Mouse (Mus musculus): ENCODE data around the gene Scaf8. TPM values are rescaled to one million over a fixed set of nuclear protein-coding genes. Genes with fewer than 3 reads are reported as not detected.

Gene Scaf8
- total and polyA plus RNA-seq, 3 experiments = 23.9 to 47.3 (median 30.7) TPM

DNA sequence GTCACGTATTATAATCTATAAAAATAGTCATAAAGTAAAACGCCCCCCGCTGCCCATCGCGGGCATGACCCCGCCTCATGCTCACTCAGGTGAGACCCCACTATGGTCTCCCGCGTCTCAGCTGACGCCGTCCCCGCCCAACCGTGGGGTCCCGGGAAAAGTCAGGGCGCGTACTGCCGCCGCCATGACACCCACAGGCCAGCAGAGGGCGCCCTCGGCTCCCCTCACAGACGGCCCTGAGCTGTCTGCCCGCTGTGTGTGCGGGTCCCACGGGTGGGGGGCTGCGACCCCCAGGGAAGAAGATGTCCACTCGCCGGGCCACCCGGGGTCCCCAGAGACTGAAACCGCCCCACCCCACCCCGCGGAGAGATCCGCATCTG is 30.2 kb upstream of the Scaf8 start (continued):
- TF ChIP-seq MEF2A (IDR thresholded peaks at IDR 0.05; ENCODE audit: borderline replicate concordance, low read depth, low read length) = 0 out of 2 replicates have a peak, but pooled peaks have one; percentile 21

DNA sequence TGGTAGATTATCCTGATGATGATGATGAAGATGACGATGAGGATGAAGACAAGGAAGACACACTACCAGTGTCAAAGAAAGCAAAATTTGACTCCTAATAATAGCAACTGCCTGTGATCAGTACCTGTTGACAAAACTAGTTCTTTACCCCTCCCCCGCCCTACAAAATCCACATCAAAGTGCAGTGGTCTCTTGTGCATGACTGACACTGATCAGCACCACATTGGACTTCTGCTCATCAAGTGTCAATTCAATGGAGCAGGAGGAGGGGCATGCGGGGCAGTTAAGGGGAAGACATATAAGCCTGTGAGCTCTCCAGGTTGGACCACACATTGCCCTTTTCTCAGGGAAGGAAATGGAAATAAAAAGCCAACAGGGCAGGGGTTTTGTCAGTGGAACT is 29.6 kb upstream of the Scaf8 start:
- dilution Hi-C loops (cut with MboI; ENCODE audit: extremely low pct_ligation_motif_present, extremely low pct_unique_long_range_greater_than_20kb, low sequenced_read_pairs) = no loop called here
- in situ Hi-C loops (cut with MboI; ENCODE audit: low pct_ligation_motif_present, low pct_unique_long_range_greater_than_20kb, low sequenced_read_pairs) = loop anchor here (5.0 kb wide), 1 partner anchor 127 kb away; no protein-coding TSS in a partner anchor
- Histone ChIP-seq H3K27ac (ENCODE audit: insufficient read depth, low read depth) (no peak overlapping the region), H3K4me1 (ENCODE audit: control insufficient read depth in 1 of 2, insufficient read depth in 2 of 2) (peaks cover 12 to 19% of the 10 kb centered on the region in 2 experiments), H3K36me3 (replicated peaks in 1 of 2; ENCODE audit: control insufficient read depth in 1 of 2, insufficient read depth in 1 of 2, low read length in 1 of 2) (no peaks in the 10 kb centered on the region), H3K27me3 (replicated peaks) (no peaks in the 10 kb centered on the region), H3K4me2 (ENCODE audit: insufficient read depth, low read depth, poor library complexity, severe bottlenecking) (peak overlapping the region; percentile 86), H3K9me3 (replicated peaks; ENCODE audit: low read length) (no peaks in the 10 kb centered on the region), H3K79me2 (replicated peaks; ENCODE audit: control insufficient read depth, extremely low read depth, insufficient read depth, poor library complexity, severe bottlenecking) (no peaks in the 10 kb centered on the region), H3K4me3 (replicated peaks in 1 of 3; ENCODE audit: low read depth in 2 of 3, low read length in 2 of 3, poor library complexity in 1 of 3) (peak overlapping the region; percentile 55 to 65 (median 56)), H3K9ac (ENCODE audit: insufficient read depth, low read depth) (peak overlapping the region; percentile 68)
- no peak for DNase-seq (ENCODE audit: extremely low read depth)
- TF ChIP-seq MYC (IDR thresholded peaks at IDR 0.05; ENCODE audit: low read depth, low read length) = no peak
- no peak for TF ChIP-seq UBTF (IDR thresholded peaks at IDR 0.05; ENCODE audit: low read depth, low read length)
- no peak for TF ChIP-seq GABPA (IDR thresholded peaks at IDR 0.05; ENCODE audit: insufficient replicate concordance, low read depth, low read length)
- TF ChIP-seq EP300 (IDR thresholded peaks at IDR 0.05; ENCODE audit: low read length) = no peak
- TF ChIP-seq CHD2 (IDR thresholded peaks at IDR 0.05; ENCODE audit: low read length) = peak; percentile 62

DNA sequence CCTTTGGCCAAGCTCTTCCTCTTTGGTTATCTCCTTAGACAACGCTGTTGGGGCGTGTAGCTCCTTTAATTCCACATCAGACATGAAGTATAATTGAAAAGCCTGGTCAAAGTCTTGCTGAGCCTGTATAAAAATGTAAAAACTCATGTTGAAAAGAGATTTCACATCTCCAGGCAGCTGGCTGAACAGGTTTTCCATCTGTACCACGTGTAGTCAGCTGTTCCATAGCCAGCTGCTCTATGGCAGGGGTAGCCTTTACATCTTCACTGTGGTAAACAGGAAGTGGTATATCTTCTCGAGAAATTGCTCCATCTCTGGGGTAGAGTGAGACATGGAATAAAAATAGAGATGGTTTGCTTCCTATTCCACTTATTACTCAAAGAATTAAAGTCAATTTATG is 22.1 kb upstream of the Scaf8 start:
- Histone ChIP-seq H3K27ac (ENCODE audit: insufficient read depth, low read depth) (no peak overlapping the region), H3K9me3 (replicated peaks; ENCODE audit: low read length) (no peaks in the 10 kb centered on the region), H3K4me3 (replicated peaks in 1 of 3; ENCODE audit: low read depth in 2 of 3, low read length in 2 of 3, poor library complexity in 1 of 3) (no peak overlapping the region), H3K9ac (ENCODE audit: insufficient read depth, low read depth) (no peak overlapping the region), H3K27me3 (replicated peaks) (no peaks in the 10 kb centered on the region), H3K79me2 (replicated peaks; ENCODE audit: control insufficient read depth, extremely low read depth, insufficient read depth, poor library complexity, severe bottlenecking) (no peaks in the 10 kb centered on the region), H3K4me1 (ENCODE audit: control insufficient read depth in 1 of 2, insufficient read depth in 2 of 2) (peaks cover 0 to 5% of the 10 kb centered on the region in 2 experiments; a peak in 1 of 4 replicates), H3K4me2 (ENCODE audit: insufficient read depth, low read depth, poor library complexity, severe bottlenecking) (no peak overlapping the region), H3K36me3 (replicated peaks in 1 of 2; ENCODE audit: control insufficient read depth in 1 of 2, insufficient read depth in 1 of 2, low read length in 1 of 2) (no peaks in the 10 kb centered on the region)
- DNase-seq (ENCODE audit: extremely low read depth) = no peak
- dilution Hi-C loops (cut with MboI; ENCODE audit: extremely low pct_ligation_motif_present, extremely low pct_unique_long_range_greater_than_20kb, low sequenced_read_pairs) (no loop called here), in situ Hi-C loops (cut with MboI; ENCODE audit: low pct_ligation_motif_present, low pct_unique_long_range_greater_than_20kb, low sequenced_read_pairs) (no loop called here)
- TF ChIP-seq JUN (IDR thresholded peaks at IDR 0.05; ENCODE audit: insufficient read depth, low read depth, low read length) (no peak), ELF1 (IDR thresholded peaks at IDR 0.05; ENCODE audit: low read depth, low read length) (0 out of 2 replicates have a peak, but pooled peaks have one; percentile 14), ETS1 (conservative IDR thresholded peaks at IDR 0.05; ENCODE audit: low read depth, low read length) (peak; percentile 52), EP300 (IDR thresholded peaks at IDR 0.05; ENCODE audit: low read length) (0 out of 2 replicates have a peak, but pooled peaks have one; percentile 43), IRF4 (IDR thresholded peaks at IDR 0.05; ENCODE audit: low read depth, low read length) (no peak), TCF12 (IDR thresholded peaks at IDR 0.05; ENCODE audit: low read depth, low read length) (0 out of 2 replicates have a peak, but pooled peaks have one; percentile 13), MAX (IDR thresholded peaks at IDR 0.05; ENCODE audit: low read length) (peak; percentile 39; the same call in 1 of the 2 replicates)
